Mouse (Mus musculus): ENCODE measurements around the gene Agap1. TPM values are rescaled to one million over a fixed set of nuclear protein-coding genes. Genes with fewer than 3 reads are reported as not detected.

Gene Agap1
- polyA plus RNA-seq, 1 experiment, result 43.1 TPM

GRCm38 (mm10) chr1:89865787-89866186 lies 411.2 kb downstream of the Agap1 start:
- TF ChIP-seq POLR2A (IDR thresholded peaks at IDR 0.05; ENCODE audit: extremely low read depth, insufficient read depth, low read length) (no peak), CTCF (IDR thresholded peaks at IDR 0.05; ENCODE audit: extremely low read depth, insufficient read depth, low read length) (no peak)

GRCm38 (mm10) chr1:89867847-89868246 lies 413.2 kb downstream of the Agap1 start:
- Histone ChIP-seq H3K4me3 (ENCODE audit: insufficient read depth, low read length) (no peak overlapping the region), H3K27ac (ENCODE audit: insufficient read depth, low read length) (no peak overlapping the region), H3K4me1 (ENCODE audit: control insufficient read depth, insufficient read depth, low read length) (no peaks in the 10 kb centered on the region)
- no peak for TF ChIP-seq POLR2A (IDR thresholded peaks at IDR 0.05; ENCODE audit: extremely low read depth, insufficient read depth, low read length)
- no peak for TF ChIP-seq CTCF (IDR thresholded peaks at IDR 0.05; ENCODE audit: extremely low read depth, insufficient read depth, low read length)

More at GRCm38 (mm10) chr1:89865787-89866186, 411.2 kb downstream of the Agap1 start:
- no peaks in the 10 kb centered on the region for H3K4me1 ChIP-seq (ENCODE audit: control insufficient read depth, insufficient read depth, low read length)
- H3K4me3 ChIP-seq (ENCODE audit: insufficient read depth, low read length), result no peak overlapping the region
- H3K27ac ChIP-seq (ENCODE audit: insufficient read depth, low read length), result no peak overlapping the region

- Histone ChIP-seq H3K4me3 (ENCODE audit: insufficient read depth, low read length) (no peak overlapping the region), H3K27ac (ENCODE audit: insufficient read depth, low read length) (no peak overlapping the region), H3K4me1 (ENCODE audit: control insufficient read depth, insufficient read depth, low read length) (no peaks in the 10 kb centered on the region)
- TF ChIP-seq CTCF (IDR thresholded peaks at IDR 0.05; ENCODE audit: extremely low read depth, insufficient read depth, low read length) (no peak), POLR2A (IDR thresholded peaks at IDR 0.05; ENCODE audit: extremely low read depth, insufficient read depth, low read length) (no peak)
Observed at GRCm38 (mm10) chr1:89870134-89870905, 415.7 kb downstream of the Agap1 start.

GRCm38 (mm10) chr1:89870906-89871211 lies 416.3 kb downstream of the Agap1 start:
- no peak for TF ChIP-seq CTCF (IDR thresholded peaks at IDR 0.05; ENCODE audit: extremely low read depth, insufficient read depth, low read length)
- TF ChIP-seq POLR2A (IDR thresholded peaks at IDR 0.05; ENCODE audit: extremely low read depth, insufficient read depth, low read length), result no peak
- no peak overlapping the region for H3K4me3 ChIP-seq (ENCODE audit: insufficient read depth, low read length)
- H3K27ac ChIP-seq (ENCODE audit: insufficient read depth, low read length), result no peak overlapping the region
- no peaks in the 10 kb centered on the region for H3K4me1 ChIP-seq (ENCODE audit: control insufficient read depth, insufficient read depth, low read length)

- Histone ChIP-seq H3K27ac (ENCODE audit: insufficient read depth, low read length) (peak overlapping the region; percentile 25; the same call in 1 of the 2 replicates), H3K4me1 (ENCODE audit: control insufficient read depth, insufficient read depth, low read length) (peaks cover 5% of the 10 kb centered on the region), H3K4me3 (ENCODE audit: insufficient read depth, low read length) (no peak overlapping the region)
- TF ChIP-seq POLR2A (IDR thresholded peaks at IDR 0.05; ENCODE audit: extremely low read depth, insufficient read depth, low read length), result no peak
- TF ChIP-seq CTCF (IDR thresholded peaks at IDR 0.05; ENCODE audit: extremely low read depth, insufficient read depth, low read length), result no peak
Observed at GRCm38 (mm10) chr1:89876346-89877072, 421.9 kb downstream of the Agap1 start.

- no peak overlapping the region for H3K4me3 ChIP-seq (ENCODE audit: insufficient read depth, low read length)
- peaks cover 5% of the 10 kb centered on the region for H3K4me1 ChIP-seq (ENCODE audit: control insufficient read depth, insufficient read depth, low read length)
- TF ChIP-seq CTCF (IDR thresholded peaks at IDR 0.05; ENCODE audit: extremely low read depth, insufficient read depth, low read length), result no peak
- no peak for TF ChIP-seq POLR2A (IDR thresholded peaks at IDR 0.05; ENCODE audit: extremely low read depth, insufficient read depth, low read length)
- H3K27ac ChIP-seq (ENCODE audit: insufficient read depth, low read length), result no peak overlapping the region
Observed at GRCm38 (mm10) chr1:89878496-89878895, 423.9 kb downstream of the Agap1 start.

GRCm38 (mm10) chr1:89880193-89880592 lies 425.6 kb downstream of the Agap1 start:
- no peak overlapping the region for H3K4me3 ChIP-seq (ENCODE audit: insufficient read depth, low read length)
- no peak overlapping the region for H3K27ac ChIP-seq (ENCODE audit: insufficient read depth, low read length)
- no peak for TF ChIP-seq POLR2A (IDR thresholded peaks at IDR 0.05; ENCODE audit: extremely low read depth, insufficient read depth, low read length)
- no peak for TF ChIP-seq CTCF (IDR thresholded peaks at IDR 0.05; ENCODE audit: extremely low read depth, insufficient read depth, low read length)
- H3K4me1 ChIP-seq (ENCODE audit: control insufficient read depth, insufficient read depth, low read length), result peaks cover 5% of the 10 kb centered on the region

GRCm38 (mm10) chr1:89880834-89881233 lies 426.2 kb downstream of the Agap1 start:
- no peak overlapping the region for H3K4me3 ChIP-seq (ENCODE audit: insufficient read depth, low read length)
- H3K27ac ChIP-seq (ENCODE audit: insufficient read depth, low read length), result no peak overlapping the region
- peaks cover 5% of the 10 kb centered on the region for H3K4me1 ChIP-seq (ENCODE audit: control insufficient read depth, insufficient read depth, low read length)
- TF ChIP-seq CTCF (IDR thresholded peaks at IDR 0.05; ENCODE audit: extremely low read depth, insufficient read depth, low read length) (no peak), POLR2A (IDR thresholded peaks at IDR 0.05; ENCODE audit: extremely low read depth, insufficient read depth, low read length) (no peak)

GRCm38 (mm10) chr1:89884335-89884734 lies 429.7 kb downstream of the Agap1 start:
- Histone ChIP-seq H3K27ac (ENCODE audit: insufficient read depth, low read length) (no peak overlapping the region), H3K4me3 (ENCODE audit: insufficient read depth, low read length) (no peak overlapping the region), H3K4me1 (ENCODE audit: control insufficient read depth, insufficient read depth, low read length) (no peaks in the 10 kb centered on the region)
- TF ChIP-seq POLR2A (IDR thresholded peaks at IDR 0.05; ENCODE audit: extremely low read depth, insufficient read depth, low read length), result no peak
- no peak for TF ChIP-seq CTCF (IDR thresholded peaks at IDR 0.05; ENCODE audit: extremely low read depth, insufficient read depth, low read length)

- no peak for TF ChIP-seq POLR2A (IDR thresholded peaks at IDR 0.05; ENCODE audit: extremely low read depth, insufficient read depth, low read length)
- no peak for TF ChIP-seq CTCF (IDR thresholded peaks at IDR 0.05; ENCODE audit: extremely low read depth, insufficient read depth, low read length)
- H3K4me3 ChIP-seq (ENCODE audit: insufficient read depth, low read length), result no peak overlapping the region
- no peaks in the 10 kb centered on the region for H3K4me1 ChIP-seq (ENCODE audit: control insufficient read depth, insufficient read depth, low read length)
- no peak overlapping the region for H3K27ac ChIP-seq (ENCODE audit: insufficient read depth, low read length)
Observed at GRCm38 (mm10) chr1:89885696-89886095, 431.1 kb downstream of the Agap1 start.

Data from cortical plate, adult 2 months (tissue).